Mouse (Mus musculus) cerebellum, adult 2 months (tissue): ENCODE measurements around the gene AC129217.1.

Source experiments
- CTCF ChIP-seq: fragments of 200-500 bp; IDR thresholded peaks from 2 replicates; pipeline ENCODE4 v1.5.1; 2011; ENCODE audit warnings: low read depth, mild to moderate bottlenecking, control low read depth, low read length, moderate library complexity, borderline replicate concordance; ENCODE audit not compliant: insufficient read depth
- POLR2A ChIP-seq: fragments of 200-500 bp; IDR thresholded peaks from 2 replicates; pipeline ENCODE4 v1.6.1; 2011; ENCODE audit warnings: low read length, control low read depth, borderline replicate concordance; ENCODE audit not compliant: insufficient read depth

GRCm38 (mm10) chr19:8830664-8831063, 1.1 kb downstream of the AC129217.1 start:
- TF ChIP-seq POLR2A (no peak), CTCF (no peak)
